Mouse (Mus musculus) brain, embryonic 14.5 days (tissue): ENCODE measurements around the gene Lysmd2.

Source experiments
- CTCF ChIP-seq: fragments of 200-500 bp; IDR thresholded peaks from 2 replicates; pipeline ENCODE4 v1.5.1; 2012; ENCODE audit warnings: inconsistent platforms, mild to moderate bottlenecking, moderate library complexity, borderline replicate concordance; ENCODE audit not compliant: insufficient read depth, insufficient read length; ENCODE audit errors: extremely low read depth
- POLR2A ChIP-seq: fragments of 200-500 bp; IDR thresholded peaks from 2 replicates; pipeline ENCODE4 v1.6.1; 2012; ENCODE audit warnings: mild to moderate bottlenecking, inconsistent platforms, borderline replicate concordance; ENCODE audit not compliant: poor library complexity, insufficient read depth, insufficient read length, severe bottlenecking; ENCODE audit errors: extremely low read depth

DNA sequence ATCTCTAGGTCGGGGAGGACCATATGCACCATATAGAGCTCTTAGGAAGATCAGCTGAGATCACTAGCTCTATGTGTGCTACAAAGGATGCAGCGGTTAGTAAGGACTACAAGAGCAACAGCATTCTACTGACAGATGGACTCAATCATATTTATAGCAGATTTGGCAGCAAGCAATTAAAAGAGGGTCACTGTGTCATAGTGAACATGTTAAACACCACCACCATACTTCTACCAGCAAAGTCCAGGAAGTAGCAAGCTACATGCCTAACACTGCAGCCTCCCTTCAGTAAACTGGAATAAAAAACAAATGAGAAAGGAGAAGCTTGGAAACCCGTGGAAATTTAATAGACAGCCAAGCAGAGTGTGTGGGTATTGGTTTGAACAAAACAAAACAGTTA, 9.0 kb upstream of the Lysmd2 start:
- TF ChIP-seq POLR2A: no peak
- TF ChIP-seq CTCF: no peak
